Mouse (Mus musculus) adrenal gland, adult (tissue): ENCODE data around the gene Gsk3a.

Experiments used
- DNase-seq, 2 experiments: peaks; one replicate each; pipeline ENCODE4 v3.0.0; 2022 to 2023; ENCODE audit warnings: low spot score in 1 of 2; ENCODE audit not compliant: inconsistent age in 2 of 2

Gsk3a gene

DNA sequence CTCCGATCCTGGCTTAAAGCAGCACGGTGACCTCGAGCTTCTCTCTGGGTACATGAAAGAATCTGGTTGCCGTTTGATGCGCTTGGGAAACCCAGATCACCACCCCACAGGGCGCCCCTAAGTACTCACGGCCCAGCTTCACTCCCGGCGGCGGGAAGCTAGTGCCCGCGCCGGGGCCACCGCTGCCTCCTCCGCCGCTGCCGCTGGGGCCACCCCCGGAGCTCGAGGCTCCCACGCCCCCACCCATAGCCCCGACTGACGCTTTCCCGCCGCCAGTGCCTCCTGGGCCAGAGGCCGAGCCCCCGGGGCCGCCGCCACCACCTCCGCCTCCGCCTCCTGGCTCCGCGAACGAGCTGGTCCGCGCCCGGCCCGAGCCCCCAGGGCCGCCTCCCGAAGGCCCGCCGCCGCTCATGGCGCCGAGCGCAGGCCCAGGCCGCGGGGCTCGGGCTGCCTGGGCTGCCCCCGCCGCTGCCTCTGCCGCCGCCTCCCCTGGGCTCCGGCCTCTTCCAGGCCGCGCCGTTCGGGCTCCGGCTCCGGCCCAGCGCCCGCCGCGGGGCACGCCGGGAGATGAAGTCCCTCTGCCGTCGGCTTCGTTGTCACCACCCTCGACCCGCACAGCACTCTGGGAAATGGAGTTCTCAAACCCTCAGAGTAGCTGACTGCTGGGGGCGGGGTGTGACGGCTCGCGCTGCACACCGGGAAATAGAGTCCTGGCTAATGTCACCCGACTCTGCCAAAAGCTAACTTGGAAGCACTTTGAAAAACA lies at the start of gene Gsk3a:
TSS of gene Gsk3a (minus strand) at position 603 of the 766 bp plus-strand sequence.
- peak in 1 of 2 experiments; percentile 98 for DNase-seq

DNA sequence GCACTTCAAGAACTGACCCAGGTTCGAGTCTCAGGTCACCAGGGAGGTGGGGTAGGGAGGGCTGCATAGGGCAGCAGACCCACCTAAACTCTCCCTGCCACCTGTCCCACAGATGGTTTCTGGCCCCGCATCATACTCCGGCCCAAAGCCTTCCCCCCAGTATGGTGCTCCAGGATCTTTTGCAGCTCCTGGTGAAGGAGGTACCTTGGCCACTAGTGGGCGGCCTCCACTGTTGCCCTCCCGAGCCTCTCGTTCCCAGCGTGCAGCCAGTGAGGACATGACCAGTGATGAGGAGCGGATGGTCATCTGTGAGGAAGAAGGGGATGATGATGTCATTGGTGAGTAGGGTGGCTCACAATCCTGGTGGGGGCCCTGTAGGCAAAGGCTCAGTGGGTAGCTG lies 49.3 kb upstream of the Gsk3a start:
- no peak for DNase-seq

DNA sequence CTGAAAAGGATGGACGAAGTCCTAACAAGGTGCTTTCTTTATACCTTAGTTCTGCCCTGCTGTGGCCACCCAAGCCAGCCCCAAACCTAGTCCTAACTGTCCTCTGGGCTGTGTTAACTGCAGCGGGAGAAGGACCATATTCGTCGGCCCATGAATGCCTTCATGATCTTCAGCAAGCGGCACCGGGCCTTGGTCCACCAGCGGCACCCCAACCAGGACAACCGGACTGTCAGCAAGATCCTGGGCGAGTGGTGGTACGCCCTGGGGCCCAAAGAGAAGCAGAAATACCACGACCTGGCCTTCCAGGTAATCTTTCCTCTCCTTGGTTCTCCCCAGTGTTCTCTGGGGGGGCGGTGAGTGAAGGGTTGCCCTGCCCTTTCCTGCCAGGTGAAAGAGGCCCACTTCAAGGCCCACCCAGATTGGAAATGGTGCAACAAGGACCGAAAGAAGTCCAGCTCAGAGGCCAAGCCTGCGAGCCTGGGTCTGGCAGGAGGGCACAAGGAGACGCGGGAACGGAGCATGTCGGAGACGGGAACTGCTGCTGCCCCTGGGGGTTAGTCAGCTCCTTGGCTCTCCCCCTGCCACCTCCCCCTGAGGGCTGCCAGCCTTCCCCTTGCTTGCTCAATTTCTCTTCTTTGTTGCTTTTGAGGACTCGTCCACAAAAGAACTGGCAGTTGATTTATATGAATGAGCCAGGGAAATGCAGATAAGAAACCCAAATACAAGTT lies 48.0 kb upstream of the Gsk3a start:
- no peak for DNase-seq

DNA sequence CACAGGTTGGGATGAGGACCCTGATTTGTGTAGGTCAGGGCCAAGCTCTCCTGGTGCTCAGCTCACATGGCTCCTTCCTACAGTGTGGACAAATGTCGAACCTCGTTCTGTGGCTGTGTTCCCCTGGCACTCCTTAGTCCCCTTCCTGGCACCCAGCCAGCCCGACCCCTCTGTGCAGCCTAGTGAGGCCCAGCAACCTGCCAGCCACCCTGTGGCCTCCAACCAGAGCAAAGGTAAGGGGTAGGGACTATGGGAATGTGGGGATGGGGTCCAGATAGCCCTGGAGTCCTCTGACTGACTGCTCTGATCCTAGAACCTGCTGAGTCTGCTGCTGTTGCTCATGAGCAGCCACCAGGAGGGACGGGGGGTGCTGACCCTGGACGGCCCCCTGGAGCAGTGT lies 47.1 kb upstream of the Gsk3a start:
- DNase-seq, result peak in 1 of 2 experiments; percentile 29

DNA sequence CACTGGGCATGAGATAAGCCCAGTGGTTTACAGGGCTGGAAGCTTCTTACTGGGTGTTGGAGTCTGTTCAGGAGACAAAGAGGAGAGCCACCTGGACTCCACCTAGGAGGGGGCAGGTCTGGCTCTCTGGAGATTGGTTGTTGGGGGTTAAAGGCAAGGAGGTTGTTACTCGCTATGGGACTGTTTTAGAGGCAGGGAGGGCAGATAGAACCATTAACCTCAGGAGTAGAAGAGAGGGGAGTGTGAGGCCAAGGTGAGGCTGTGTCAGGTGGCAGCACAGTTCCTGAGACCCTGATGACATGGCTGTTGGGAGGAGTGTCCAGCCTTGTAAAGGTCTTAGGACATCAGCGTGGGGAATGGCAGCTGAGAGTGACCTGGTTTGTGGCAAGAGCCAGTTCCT lies 46.5 kb upstream of the Gsk3a start:
- no peak for DNase-seq

DNA sequence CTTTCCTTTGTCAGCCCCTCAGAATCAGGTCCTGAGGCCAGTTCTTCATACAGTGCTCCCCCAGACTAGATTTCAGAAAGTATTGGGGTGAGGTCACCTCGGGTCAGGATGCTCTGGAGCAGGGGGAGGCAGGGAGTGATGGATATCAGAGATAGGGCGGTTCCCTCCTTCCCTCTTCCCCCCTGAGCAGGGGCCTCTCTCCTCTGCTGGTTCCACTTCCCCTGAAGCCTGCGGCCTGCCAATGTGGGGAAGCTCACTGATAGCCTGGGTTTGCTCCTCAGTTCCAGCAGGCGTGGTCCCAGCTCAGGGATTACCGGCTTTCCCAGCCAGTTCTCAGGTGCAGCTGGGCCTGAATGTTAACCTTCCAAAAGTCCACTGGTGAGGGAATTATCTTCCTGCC lies 46.0 kb upstream of the Gsk3a start:
- DNase-seq, result peak; percentile 45 to 69

DNA sequence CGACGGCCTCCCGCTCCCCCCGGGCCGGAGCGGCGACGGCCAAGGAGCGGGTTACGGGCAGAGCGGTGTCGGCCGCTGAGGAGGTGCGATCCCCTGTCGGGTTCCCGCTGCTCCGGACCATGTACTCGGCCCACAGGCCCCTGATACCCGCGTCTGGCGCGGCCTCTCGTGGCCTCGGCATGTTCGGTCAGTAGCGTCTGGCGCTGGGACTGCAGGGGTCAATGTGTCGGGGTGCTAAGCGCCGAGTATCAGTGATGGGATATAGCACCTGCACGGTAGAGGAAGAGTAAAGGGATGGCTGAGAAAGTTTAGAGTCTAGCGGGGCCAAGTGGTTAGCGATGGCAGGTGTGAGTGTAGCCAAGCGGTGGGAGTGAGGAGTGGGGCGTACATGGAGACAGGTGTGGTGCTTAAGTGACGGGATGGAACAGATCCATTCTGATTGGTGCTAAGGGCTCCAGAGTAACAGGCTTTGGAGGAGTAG lies 45.1 kb upstream of the Gsk3a start:
- DNase-seq, result peak; percentile 81 to 89

DNA sequence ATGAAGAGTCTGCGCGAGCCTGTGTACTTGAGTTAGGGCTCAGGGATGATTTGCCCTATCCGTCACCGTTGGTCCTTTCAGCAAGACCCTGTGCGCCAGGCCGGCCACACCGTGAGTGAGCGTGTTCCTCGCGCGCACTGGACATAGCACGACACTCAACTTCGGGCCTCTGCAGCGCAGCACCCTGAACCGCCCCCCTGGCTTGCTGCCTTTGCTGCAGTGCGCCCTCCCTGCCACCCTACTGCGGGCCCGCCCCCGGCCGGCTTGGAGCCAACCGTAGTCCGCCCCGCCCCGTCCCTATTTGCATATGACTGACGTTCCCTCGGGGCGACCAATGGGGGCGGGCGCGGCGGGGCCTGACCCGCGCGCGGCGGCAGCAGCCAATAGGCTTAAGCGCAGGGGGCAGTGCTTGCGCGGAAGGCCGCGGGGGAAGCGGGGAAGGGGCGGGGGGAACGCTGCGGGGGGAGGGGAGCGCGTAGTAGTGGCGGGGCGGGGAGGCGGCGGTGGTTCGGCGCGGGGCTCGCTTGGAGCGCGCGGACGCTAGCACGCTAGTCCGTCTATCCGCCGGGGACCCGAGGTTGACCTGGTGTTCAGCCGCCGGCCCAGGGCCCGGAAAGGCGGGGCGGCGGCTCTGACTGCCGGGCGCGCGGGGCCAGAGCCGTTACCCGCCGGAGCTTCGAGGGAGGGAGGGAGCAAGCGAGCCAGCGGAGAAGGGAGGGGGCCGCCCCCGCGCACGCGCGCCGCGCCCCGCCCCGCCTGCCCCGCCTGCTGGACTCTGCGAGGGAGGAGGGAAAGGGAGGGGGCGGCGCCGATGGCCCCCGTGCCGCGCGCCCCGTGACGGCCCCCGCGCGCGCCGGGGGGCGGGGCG lies 44.3 kb upstream of the Gsk3a start:
- peak; percentile 99 to 100 for DNase-seq

DNA sequence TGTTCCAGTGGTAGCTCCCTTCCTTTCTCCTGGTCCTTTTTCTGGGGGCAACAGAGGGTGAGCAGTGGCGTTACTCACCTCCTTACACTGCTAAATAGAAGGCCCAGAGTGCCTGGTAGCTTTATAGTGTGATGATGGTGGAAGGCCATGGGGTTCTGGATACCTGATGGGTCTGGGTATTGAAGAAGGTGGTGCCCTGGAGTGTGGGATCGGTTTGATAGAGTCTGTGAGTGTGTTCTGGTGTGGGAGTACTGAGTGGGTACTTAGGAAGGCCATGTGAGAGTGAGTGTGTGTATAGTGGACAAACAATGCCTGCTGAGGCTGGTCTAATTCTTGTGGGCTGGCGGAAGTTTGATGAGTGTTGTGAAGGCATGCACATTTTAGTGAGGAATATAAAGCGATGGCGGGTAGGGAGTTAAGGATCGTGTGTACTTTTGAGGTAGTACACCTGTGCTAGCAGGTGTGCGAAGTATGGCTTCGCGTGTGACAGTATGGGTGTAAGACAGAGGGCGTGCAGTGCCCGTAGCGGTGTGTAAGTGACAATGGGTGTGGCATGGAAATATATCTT lies 43.6 kb upstream of the Gsk3a start:
- DNase-seq, result peak; percentile 32 to 71

DNA sequence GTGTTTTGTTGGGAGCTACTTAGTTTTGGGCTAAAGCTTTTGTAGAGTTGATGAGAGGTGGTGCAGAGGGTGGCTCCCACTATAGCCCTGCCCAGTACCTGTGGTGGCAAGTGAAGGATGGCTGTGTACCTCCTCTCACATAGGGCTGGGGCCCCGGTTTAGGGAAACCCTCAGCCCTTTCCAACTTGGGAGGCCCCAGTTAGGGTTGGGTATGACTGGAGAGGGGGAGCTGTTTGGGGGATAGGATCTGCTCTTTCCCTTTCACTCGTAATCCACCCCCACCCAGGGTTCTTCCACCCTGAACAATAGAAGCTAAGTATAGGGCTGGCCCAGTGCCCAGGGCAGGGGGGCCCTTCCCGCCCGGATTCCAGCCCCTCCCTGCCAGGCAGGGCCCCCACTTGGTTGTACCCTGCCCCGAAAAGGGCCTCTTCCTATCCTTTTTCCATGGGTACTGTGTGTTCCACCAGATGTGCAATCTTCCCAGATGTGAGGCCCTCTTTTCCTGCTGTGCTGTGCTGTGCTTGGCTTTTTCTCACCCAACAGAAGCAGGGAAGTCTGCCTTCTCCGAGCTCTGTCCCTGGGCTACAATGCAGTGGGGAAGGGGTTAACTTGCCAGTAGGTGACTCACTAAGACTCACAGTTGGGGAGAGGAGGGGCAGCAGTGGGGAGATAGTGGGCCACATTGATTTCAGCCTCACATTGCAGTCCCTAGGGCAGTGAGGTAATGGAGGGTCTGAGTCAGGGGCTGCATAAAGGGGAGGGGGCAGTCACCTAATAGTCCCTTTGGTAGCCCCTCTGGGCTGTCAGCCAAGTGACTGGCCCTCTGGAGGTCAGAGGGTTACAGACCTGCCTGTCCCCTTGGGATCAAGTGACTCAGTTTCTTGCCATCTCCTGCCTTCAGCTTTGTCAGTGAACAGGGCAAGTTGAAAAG lies 42.5 kb upstream of the Gsk3a start:
- peak; percentile 81 to 92 for DNase-seq

DNA sequence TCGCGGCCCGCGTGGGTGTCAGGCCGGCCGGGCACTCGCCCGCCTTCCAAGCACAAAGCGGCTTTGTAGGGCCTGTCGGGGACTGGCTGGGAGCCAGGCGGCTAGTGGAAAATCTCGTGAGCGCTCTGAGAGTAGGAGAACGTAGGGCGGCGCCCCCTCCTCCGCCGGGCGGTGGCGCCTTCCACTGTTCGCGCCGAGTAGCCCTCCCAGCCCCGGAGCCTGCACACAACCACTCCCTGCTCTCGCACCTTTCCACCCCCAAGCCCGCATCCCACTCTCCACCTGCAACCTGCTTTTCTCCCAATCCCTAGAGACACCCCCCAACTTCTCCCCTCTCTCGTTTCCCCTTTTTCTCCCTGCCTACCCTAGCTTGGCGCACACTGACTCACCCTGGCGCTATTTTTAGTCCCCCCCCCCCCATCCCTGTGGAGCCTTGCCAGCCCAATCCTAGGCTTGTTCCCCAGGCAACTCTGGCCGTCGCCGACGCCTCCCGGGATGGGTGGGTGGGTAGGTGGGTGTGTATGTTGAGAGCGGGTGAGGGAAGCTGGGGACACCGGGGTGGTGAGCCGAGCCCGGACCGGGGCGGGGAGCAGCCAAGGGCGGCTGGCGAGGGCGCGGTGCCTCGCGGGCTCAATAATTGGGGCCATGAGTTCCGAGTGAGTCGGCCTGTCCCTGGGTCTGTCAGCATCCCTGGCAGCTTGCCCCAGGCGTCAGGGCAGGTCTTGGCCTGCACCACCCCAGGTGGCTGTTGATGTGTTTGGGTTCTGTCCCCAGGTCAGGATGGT lies 41.6 kb upstream of the Gsk3a start:
- DNase-seq, result peak; percentile 91 to 96

DNA sequence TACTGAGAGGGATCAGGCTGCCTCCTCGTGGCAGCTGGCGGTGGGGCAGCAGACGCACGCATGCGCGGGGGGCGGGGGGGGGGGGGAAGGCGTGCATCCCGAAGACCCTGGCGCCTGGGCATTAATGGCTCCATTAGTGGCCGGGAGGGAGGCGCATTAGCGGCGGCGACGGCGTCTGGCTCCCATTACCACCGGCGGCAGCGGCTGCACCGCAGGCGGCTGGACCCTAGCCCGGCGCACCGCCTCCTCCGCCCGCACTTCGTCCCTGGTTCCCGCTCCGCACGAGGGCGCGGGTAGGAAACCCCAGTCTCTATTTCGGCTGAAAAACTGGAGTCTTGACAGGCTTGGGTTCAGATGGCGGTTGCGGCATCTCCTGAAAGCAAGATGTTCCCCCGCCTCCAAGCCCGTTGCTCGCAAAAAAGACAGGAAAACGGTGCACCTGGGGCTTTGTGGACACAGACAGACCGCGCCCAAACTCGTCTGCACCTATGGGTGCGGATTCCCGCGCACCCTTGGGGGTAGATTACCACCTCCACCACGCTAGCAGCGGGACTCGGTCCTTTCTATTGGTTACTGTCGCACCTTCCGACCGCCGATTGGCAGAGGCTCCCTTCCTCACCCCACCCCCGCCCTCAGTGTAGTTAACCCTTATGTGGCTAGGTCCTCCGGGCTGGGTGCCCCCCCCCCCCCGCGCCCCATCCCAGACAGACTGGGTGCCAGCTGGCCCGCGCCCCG lies 40.9 kb upstream of the Gsk3a start:
- DNase-seq, result peak; percentile 88 to 95

DNA sequence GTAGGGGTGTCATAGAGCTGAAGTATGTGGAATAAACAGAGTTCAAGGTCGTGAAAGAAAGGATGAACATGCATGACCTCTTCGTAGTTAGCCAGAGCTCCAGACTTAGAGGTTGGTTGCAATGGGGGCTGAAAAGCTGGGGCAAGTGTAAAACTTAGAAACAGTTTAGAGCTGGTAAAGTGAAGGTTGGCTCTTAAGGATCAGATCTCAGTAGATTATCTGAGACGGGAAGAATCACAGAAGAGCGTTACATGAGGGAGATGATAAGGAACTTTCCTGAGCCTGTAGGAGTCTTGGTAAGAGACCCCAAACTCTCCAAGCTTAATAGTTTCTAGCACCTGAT lies 40.3 kb upstream of the Gsk3a start:
- no peak for DNase-seq

DNA sequence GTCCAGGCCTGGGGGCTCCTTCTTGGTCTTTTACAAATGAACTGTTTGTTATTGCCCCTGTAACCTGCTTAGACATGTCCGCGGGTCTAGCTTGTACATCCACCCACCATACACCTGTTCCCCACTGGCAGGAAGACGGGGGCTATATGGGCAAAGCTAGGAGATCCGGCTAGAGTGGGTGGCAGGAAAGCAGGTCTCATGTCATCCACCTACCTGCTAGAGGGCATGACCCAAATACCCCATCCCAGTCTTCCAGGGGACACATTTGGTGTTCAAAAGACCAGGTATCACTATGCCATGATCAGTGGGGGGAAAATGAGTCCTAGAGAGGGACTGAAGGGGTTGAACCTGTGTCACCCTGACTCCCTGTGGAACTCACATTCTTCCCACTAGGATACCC lies 39.8 kb upstream of the Gsk3a start:
- no peak for DNase-seq

DNA sequence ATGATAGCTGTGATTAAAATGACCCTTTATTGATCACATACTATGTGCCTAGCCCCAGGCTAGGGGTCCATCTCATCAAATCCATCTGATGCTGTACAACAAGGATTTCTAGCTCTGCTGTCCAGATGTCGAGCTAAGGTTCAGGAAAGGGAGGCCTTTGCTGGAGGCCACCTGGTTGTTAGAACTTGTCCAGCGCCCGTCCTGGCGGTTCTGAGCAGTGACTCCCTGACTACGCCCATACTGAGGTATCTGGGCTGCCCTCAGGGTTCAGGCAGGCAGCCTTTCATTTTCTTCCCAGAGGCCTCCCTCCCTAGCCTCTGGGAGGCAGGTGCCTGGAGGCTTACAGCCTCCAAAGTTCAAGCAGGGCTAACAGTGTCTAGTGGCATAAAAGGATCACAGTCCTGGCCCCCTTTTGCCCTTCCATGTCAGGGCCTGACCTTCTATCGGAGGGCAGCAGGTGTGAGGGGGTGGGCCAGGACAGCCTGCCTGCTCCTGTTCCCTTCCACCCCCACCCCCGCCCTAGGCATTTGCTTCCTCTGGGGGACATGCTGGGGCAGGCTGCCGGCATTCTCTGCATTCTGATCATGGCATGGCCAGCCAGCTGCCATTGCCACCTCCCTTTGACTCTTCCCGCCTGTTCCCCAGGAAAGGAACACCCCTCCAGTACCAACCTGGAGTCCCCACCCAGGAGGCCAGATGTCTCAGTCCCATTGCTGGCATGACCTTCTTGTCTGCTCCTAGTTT lies 38.1 kb upstream of the Gsk3a start:
- peak in 1 of 2 experiments; percentile 27 for DNase-seq

DNA sequence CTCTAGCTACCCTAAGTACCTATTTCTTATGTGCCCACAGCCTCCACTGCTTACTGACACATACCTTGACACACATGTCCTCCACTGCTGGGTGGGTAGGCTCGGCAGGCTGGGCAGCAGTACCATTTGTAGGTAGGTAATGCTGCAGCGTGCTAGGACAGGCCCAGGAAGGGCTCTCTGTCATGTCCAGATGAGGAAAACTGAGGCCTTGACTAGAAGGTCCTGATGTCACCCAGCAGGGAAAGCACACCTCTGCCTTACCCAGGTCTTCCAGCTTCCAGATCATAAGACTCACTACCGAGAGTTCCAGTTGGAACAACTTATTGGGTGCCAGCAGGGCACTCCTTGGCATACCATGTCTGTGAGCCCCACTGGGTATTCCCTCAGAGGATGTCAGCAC lies 37.3 kb upstream of the Gsk3a start:
- peak in 1 of 2 experiments; percentile 29 for DNase-seq

DNA sequence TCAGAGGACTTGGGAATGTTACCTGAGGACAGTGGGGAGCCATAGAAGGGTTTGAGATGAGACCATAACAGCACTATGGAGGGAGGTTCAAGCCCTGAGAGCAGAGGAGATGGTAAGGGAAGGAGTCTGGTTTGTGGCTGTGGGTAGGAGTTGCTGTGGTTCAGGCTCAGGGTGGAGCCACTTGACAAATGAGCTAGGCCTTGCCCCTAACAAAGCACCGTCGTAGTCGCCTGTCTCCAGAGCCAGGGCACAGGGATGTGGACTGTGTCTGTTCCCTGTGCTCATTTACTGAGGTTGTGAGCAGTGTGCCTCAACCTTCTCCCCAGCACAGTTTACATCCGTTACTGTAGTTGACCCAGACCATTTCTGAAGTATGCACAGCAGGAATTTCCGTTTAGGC lies 36.9 kb upstream of the Gsk3a start:
- peak in 1 of 2 experiments; percentile 44 for DNase-seq
